Mouse (Mus musculus): ENCODE data around the gene Cyb5d2. TPM values are rescaled to one million over a fixed set of nuclear protein-coding genes. Genes with fewer than 3 reads are reported as not detected.

The Cyb5d2 gene
- 9.6 and 9.9 TPM in 2 replicates for total RNA-seq (2014; rRNA removed)
- polyA plus RNA-seq (2015; fragmentation: Nextera tagmentation; extraction: Ambion mirVana), result 6.8 and 8.1 TPM in 2 replicates

- WGBS, result under 1% methylated on average over 67 of the region's 69 CpGs
- ATAC-seq (ENCODE audit: low FRiP score), result peak; percentile 94
- Histone ChIP-seq H3K4me2 (ENCODE audit: low read depth, low read length, poor library complexity, severe bottlenecking) (peak within 1 kb of the TSS; percentile 79), H3K4me3 (ENCODE audit: low read depth, low read length) (peak within 1 kb of the TSS; percentile 99), H3K27me3 (ENCODE audit: insufficient read depth, low read length) (no peaks in the 10 kb centered on the region), H3K9me3 (ENCODE audit: low read length) (no peaks in the 10 kb centered on the region), H3K4me1 (ENCODE audit: insufficient read depth, low read length) (no peaks in the 10 kb centered on the region), H3K27ac (ENCODE audit: low read depth, low read length) (peak within 1 kb of the TSS; percentile 94), H3K36me3 (ENCODE audit: insufficient read depth, low read length) (peaks cover 3% of the 10 kb centered on the region; the same call in 1 of the 2 replicates), H3K9ac (replicated peaks; ENCODE audit: low read length, poor library complexity, severe bottlenecking) (peak within 1 kb of the TSS; percentile 95)
- DNase-seq (ENCODE audit: low spot score), result peak; percentile 99
- TF ChIP-seq CTCF (IDR thresholded peaks at IDR 0.05), result no peak
These were observed at the start of gene Cyb5d2, which contains the start of gene Zzef1 for GRCm38 (mm10) chr11:72795455-72796295. Gene Cyb5d2, minus strand, starts transcription at chr11:72796142. Gene Zzef1, plus strand, starts transcription at chr11:72796226.

DNA sequence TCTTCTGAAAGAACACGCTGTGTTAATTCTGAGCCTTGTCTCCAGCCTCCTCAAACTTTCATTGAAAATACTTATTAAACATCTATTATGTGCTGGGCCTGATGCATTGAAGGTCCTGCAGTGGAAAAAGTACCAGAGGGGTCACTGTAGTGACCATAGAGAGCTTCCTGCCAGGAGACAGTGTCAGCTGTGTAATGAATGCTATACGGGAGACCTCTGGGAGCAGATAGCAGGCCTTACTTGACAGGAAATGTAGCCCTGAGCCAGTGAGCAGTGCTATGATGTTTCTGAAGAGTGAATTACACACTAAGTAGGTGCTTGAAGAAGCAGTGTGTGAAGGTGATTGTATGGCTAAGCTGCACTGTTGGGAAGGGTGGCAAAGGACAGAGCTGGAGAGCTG, 49.6 kb upstream of the Cyb5d2 start:
- Histone ChIP-seq H3K9me3 (ENCODE audit: low read length) (no peaks in the 10 kb centered on the region), H3K4me1 (ENCODE audit: insufficient read depth, low read length) (no peaks in the 10 kb centered on the region), H3K27ac (ENCODE audit: low read depth, low read length) (no peak overlapping the region), H3K36me3 (ENCODE audit: insufficient read depth, low read length) (peaks cover 48% of the 10 kb centered on the region), H3K4me3 (ENCODE audit: low read depth, low read length) (no peak overlapping the region), H3K4me2 (ENCODE audit: low read depth, low read length, poor library complexity, severe bottlenecking) (no peak overlapping the region), H3K27me3 (ENCODE audit: insufficient read depth, low read length) (no peaks in the 10 kb centered on the region), H3K9ac (replicated peaks; ENCODE audit: low read length, poor library complexity, severe bottlenecking) (no peak overlapping the region)
- WGBS, result 99% methylated on average over 2 of the region's 2 CpGs
- TF ChIP-seq CTCF (IDR thresholded peaks at IDR 0.05), result no peak
- ATAC-seq (ENCODE audit: low FRiP score) (no peak), DNase-seq (ENCODE audit: low spot score) (no peak)

DNA sequence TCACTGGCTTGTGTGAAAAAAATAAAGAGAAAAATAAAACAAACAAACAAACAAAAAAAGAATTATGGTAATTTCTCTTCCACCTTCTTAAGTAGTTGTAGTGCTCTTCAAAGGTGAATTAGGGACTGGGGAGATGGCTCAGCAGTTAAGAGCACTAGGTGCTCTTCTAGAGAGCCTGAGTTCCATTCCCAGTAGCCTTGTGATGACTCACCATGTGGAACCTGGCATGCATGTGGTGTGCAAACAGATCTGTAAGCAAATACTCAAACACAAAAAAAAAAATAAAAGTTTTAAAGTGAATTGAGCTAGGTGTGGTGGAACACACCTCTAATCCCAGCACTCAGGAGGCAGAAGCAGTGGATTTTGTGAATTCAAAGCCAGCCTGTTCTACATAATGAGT, 47.6 kb upstream of the Cyb5d2 start:
- no peak for ATAC-seq (ENCODE audit: low FRiP score)
- H3K36me3 ChIP-seq (ENCODE audit: insufficient read depth, low read length), result peaks cover 50% of the 10 kb centered on the region

DNA sequence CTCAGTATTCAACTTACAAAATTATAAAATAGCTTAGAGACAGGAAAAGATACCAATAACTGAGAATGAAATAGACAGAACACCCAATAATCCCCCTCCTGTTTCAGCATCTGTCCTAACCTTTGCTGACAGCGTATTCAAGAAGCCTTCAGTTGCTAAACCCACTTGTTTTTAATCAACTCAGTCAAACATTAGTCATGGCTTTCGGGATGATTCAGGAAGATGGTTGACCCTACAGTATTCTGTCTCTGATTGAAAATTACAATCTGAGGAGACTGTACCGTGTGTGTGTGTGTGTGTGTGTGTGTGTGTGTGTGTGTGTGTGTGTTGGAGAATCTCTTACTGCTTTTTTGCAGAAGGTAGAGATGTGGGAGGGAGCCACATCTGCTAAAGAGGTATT, 46.8 kb upstream of the Cyb5d2 start:
- peaks cover 43% of the 10 kb centered on the region for H3K36me3 ChIP-seq (ENCODE audit: insufficient read depth, low read length)
- DNase-seq (ENCODE audit: low spot score) (no peak), ATAC-seq (ENCODE audit: low FRiP score) (no peak)
- H3K9me3 ChIP-seq (ENCODE audit: low read length), result no peaks in the 10 kb centered on the region
- no peak overlapping the region for H3K4me2 ChIP-seq (ENCODE audit: low read depth, low read length, poor library complexity, severe bottlenecking)
- no peak for TF ChIP-seq CTCF (IDR thresholded peaks at IDR 0.05)
- H3K27ac ChIP-seq (ENCODE audit: low read depth, low read length), result no peak overlapping the region
- no peak overlapping the region for H3K4me3 ChIP-seq (ENCODE audit: low read depth, low read length)
- no peaks in the 10 kb centered on the region for H3K27me3 ChIP-seq (ENCODE audit: insufficient read depth, low read length)
- no peaks in the 10 kb centered on the region for H3K4me1 ChIP-seq (ENCODE audit: insufficient read depth, low read length)
- 82% methylated on average over 3 of the region's 3 CpGs for WGBS
- no peak overlapping the region for H3K9ac ChIP-seq (replicated peaks; ENCODE audit: low read length, poor library complexity, severe bottlenecking)

More for the DNA sequence above, 47.6 kb upstream of the Cyb5d2 start:
- Histone ChIP-seq H3K27me3 (ENCODE audit: insufficient read depth, low read length) (no peaks in the 10 kb centered on the region), H3K9me3 (ENCODE audit: low read length) (no peaks in the 10 kb centered on the region), H3K27ac (ENCODE audit: low read depth, low read length) (no peak overlapping the region), H3K4me1 (ENCODE audit: insufficient read depth, low read length) (no peaks in the 10 kb centered on the region), H3K4me3 (ENCODE audit: low read depth, low read length) (no peak overlapping the region), H3K9ac (replicated peaks; ENCODE audit: low read length, poor library complexity, severe bottlenecking) (no peak overlapping the region), H3K4me2 (ENCODE audit: low read depth, low read length, poor library complexity, severe bottlenecking) (no peak overlapping the region)
- DNase-seq (ENCODE audit: low spot score), result no peak
- no peak for TF ChIP-seq CTCF (IDR thresholded peaks at IDR 0.05)

DNA sequence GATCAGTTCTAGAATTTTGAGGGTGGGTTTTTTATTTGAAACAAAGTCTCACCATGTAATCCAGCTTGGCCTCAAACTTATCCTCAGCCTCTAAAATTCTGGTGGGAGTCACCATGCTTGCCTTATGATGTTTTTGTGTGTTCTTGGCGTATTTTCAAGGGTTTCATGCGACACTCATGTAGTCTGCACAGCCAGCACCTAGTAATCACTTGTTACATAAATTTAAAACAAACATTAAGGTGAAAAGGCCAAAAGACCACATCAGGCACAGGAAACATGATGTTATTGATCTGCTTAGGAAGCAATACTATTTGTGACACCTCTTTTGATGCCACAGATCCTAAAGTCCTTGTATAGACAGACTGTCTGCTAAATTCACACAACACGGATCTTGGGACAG, 33.9 kb upstream of the Cyb5d2 start:
- no peak overlapping the region for H3K4me3 ChIP-seq (ENCODE audit: low read depth, low read length)
- H3K27me3 ChIP-seq (ENCODE audit: insufficient read depth, low read length), result no peaks in the 10 kb centered on the region
- DNase-seq (ENCODE audit: low spot score), result no peak
- ATAC-seq (ENCODE audit: low FRiP score), result no peak
- no peaks in the 10 kb centered on the region for H3K9me3 ChIP-seq (ENCODE audit: low read length)
- peaks cover 45% of the 10 kb centered on the region for H3K36me3 ChIP-seq (ENCODE audit: insufficient read depth, low read length)
- H3K9ac ChIP-seq (replicated peaks; ENCODE audit: low read length, poor library complexity, severe bottlenecking), result no peak overlapping the region
- H3K27ac ChIP-seq (ENCODE audit: low read depth, low read length), result no peak overlapping the region
- H3K4me1 ChIP-seq (ENCODE audit: insufficient read depth, low read length), result no peaks in the 10 kb centered on the region
- no peak for TF ChIP-seq CTCF (IDR thresholded peaks at IDR 0.05)
- no peak overlapping the region for H3K4me2 ChIP-seq (ENCODE audit: low read depth, low read length, poor library complexity, severe bottlenecking)
- 91% methylated on average over 3 of the region's 3 CpGs for WGBS

- WGBS, result 91% methylated on average over 7 of the region's 7 CpGs
- DNase-seq (ENCODE audit: low spot score), result no peak
- Histone ChIP-seq H3K27me3 (ENCODE audit: insufficient read depth, low read length) (no peaks in the 10 kb centered on the region), H3K9ac (replicated peaks; ENCODE audit: low read length, poor library complexity, severe bottlenecking) (no peak overlapping the region), H3K4me1 (ENCODE audit: insufficient read depth, low read length) (no peaks in the 10 kb centered on the region), H3K27ac (ENCODE audit: low read depth, low read length) (no peak overlapping the region), H3K4me3 (ENCODE audit: low read depth, low read length) (no peak overlapping the region), H3K36me3 (ENCODE audit: insufficient read depth, low read length) (peaks cover 40% of the 10 kb centered on the region), H3K9me3 (ENCODE audit: low read length) (no peaks in the 10 kb centered on the region), H3K4me2 (ENCODE audit: low read depth, low read length, poor library complexity, severe bottlenecking) (no peak overlapping the region)
- no peak for ATAC-seq (ENCODE audit: low FRiP score)
- no peak for TF ChIP-seq CTCF (IDR thresholded peaks at IDR 0.05)
These were observed 25.1 kb upstream of the Cyb5d2 start for GRCm38 (mm10) chr11:72821041-72821440.
